In genomic region chr8:26843714-26844113, GRCm38 (mm10) we compare ENCODE assay signal across 20 mouse cellular contexts.
"Had no signal": no experiment of that assay in that cellular context is flagged by ENCODE, and none has a peak within 500 bp of the region (broad histone marks: within the 10 kb centered on the region; RNA-seq: fewer than 3 reads in every experiment).

No protein-coding gene starts in this region.

- H3K9me3 ChIP-seq: liver, embryonic 15.5 days; lung, embryonic 15.5 days; midbrain, embryonic 13.5 days; midbrain, embryonic 15.5 days; neural tube, embryonic 12.5 days; stomach, embryonic 15.5 days had no signal

- H3K4me3 ChIP-seq: liver, embryonic 15.5 days; lung, embryonic 15.5 days; megakaryocyte, embryonic 14.5 days; midbrain, embryonic 13.5 days; midbrain, embryonic 15.5 days; neural tube, embryonic 12.5 days; stomach, embryonic 15.5 days had no signal

- H3K36me3 ChIP-seq: liver, embryonic 15.5 days; lung, embryonic 15.5 days; midbrain, embryonic 13.5 days; midbrain, embryonic 15.5 days; neural tube, embryonic 12.5 days; stomach, embryonic 15.5 days had no signal

- DNase-seq: liver, postnatal 0 days; lung, adult 2 months; lung, postnatal 14 days; lung, postnatal 36 days; right cerebral cortex, adult 18-20 months; right cerebral cortex, postnatal 25 days; right cerebral cortex, postnatal 4 days; thymus, adult 2 months; thymus, postnatal 25 days; thymus, postnatal 4 days had no signal

- ATAC-seq: liver, postnatal 0 days; lung, postnatal 0 days; midbrain, embryonic 13.5 days; midbrain, embryonic 15.5 days had no signal

- H3K27ac ChIP-seq: liver, embryonic 15.5 days; lung, embryonic 15.5 days; macrophage; midbrain, embryonic 13.5 days; midbrain, embryonic 15.5 days; neural tube, embryonic 12.5 days; stomach, embryonic 15.5 days; stomach, postnatal 0 days had no signal

- H3K4me2 ChIP-seq: liver, embryonic 15.5 days; lung, embryonic 15.5 days; midbrain, embryonic 13.5 days; midbrain, embryonic 15.5 days; neural tube, embryonic 12.5 days; stomach, embryonic 15.5 days had no signal

- H3K9ac ChIP-seq: liver, embryonic 15.5 days; liver, postnatal 0 days; lung, embryonic 15.5 days; midbrain, embryonic 13.5 days; midbrain, embryonic 15.5 days; neural tube, embryonic 12.5 days; stomach, embryonic 15.5 days had no signal

- H3K27me3 ChIP-seq: liver, embryonic 15.5 days; megakaryocyte, embryonic 14.5 days; midbrain, embryonic 13.5 days; midbrain, embryonic 15.5 days; stomach, embryonic 15.5 days had no signal

- H3K4me1 ChIP-seq: megakaryocyte, embryonic 14.5 days; midbrain, embryonic 15.5 days had no signal
